Mouse (Mus musculus): ENCODE measurements around the gene Masp2. TPM values are rescaled to one million over a fixed set of nuclear protein-coding genes. Genes with fewer than 3 reads are reported as not detected.

Gene Masp2
- polyA plus RNA-seq, 1 experiment from 2014 or later: not detected

- no peaks in the 10 kb centered on the region for H3K4me1 ChIP-seq (ENCODE audit: insufficient read depth, low read depth, low read length)
- H3K9me3 ChIP-seq (ENCODE audit: low read length): no peaks in the 10 kb centered on the region
- no peaks in the 10 kb centered on the region for H3K27me3 ChIP-seq (replicated peaks; ENCODE audit: insufficient read depth, low read length)
- DNase-seq (ENCODE audit: low spot score) (no peak), ATAC-seq (no peak)
- peaks cover 74% of the 10 kb centered on the region for H3K36me3 ChIP-seq (ENCODE audit: insufficient read depth, low read length)
- TF ChIP-seq CTCF (IDR thresholded peaks at IDR 0.05): no peak
- no peak overlapping the region for H3K27ac ChIP-seq (ENCODE audit: low read length)
- no peak overlapping the region for H3K9ac ChIP-seq (replicated peaks; ENCODE audit: low read depth)
- H3K4me2 ChIP-seq (replicated peaks; ENCODE audit: low read depth, low read length): no peak overlapping the region
- no peak overlapping the region for H3K4me3 ChIP-seq (ENCODE audit: low read depth, low read length)
- 95% methylated on average over 9 of the region's 9 CpGs for WGBS
Observed at GRCm38 (mm10) chr4:148570693-148571295, 31.6 kb upstream of the Masp2 start.

DNA sequence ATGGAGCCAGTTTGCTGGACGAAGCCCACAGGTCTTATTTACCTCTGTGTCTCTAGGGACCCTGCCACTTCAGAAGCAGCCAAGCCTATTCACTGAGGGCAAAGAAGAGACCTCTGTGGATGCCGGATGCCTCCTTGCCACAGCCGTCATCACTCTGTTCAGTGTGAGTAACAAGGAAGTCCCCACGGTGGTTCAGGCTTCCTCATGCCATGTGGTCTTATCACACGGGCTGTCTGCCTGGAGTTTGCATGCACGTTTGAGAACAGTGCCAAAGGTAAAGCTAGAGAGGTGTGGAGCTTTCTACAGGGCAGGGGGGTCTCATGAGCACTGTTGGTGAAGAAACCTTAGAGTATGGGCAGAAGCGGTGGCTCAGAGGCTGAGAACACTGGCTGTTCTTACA lies 29.1 kb upstream of the Masp2 start:
- H3K36me3 ChIP-seq (ENCODE audit: insufficient read depth, low read length): peaks cover 77% of the 10 kb centered on the region
- no peak overlapping the region for H3K9ac ChIP-seq (replicated peaks; ENCODE audit: low read depth)
- H3K4me2 ChIP-seq (replicated peaks; ENCODE audit: low read depth, low read length): no peak overlapping the region
- no peaks in the 10 kb centered on the region for H3K4me1 ChIP-seq (ENCODE audit: insufficient read depth, low read depth, low read length)
- DNase-seq (ENCODE audit: low spot score) (no peak), ATAC-seq (no peak)
- no peaks in the 10 kb centered on the region for H3K27me3 ChIP-seq (replicated peaks; ENCODE audit: insufficient read depth, low read length)
- no peak overlapping the region for H3K27ac ChIP-seq (ENCODE audit: low read length)
- H3K9me3 ChIP-seq (ENCODE audit: low read length): no peaks in the 10 kb centered on the region
- no peak overlapping the region for H3K4me3 ChIP-seq (ENCODE audit: low read depth, low read length)
- WGBS: 86% methylated on average over 7 of the region's 7 CpGs
- TF ChIP-seq EP300 (IDR thresholded peaks at IDR 0.05) (no peak), CTCF (IDR thresholded peaks at IDR 0.05) (no peak)

DNA sequence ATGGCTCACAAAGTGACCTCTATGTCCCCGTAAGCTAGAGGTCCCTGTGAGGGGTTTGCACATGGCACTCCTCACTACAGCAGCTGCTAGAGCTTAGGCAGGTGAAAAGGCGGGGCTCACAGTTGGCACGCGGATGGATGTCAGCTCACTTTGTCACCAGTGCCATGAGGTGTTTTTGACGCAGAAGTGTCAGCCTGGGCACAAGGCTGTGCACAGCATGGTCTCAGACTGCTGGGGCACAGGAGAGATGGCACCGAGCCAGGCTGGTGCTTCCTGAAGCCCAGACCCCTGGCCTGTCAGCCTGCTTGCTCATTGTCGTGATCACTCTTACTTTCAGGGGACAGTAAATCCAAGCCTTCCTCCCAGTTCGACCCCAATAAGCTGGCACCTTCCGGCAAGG lies 21.6 kb upstream of the Masp2 start:
- Histone ChIP-seq H3K27me3 (replicated peaks; ENCODE audit: insufficient read depth, low read length) (no peaks in the 10 kb centered on the region), H3K4me3 (ENCODE audit: low read depth, low read length) (no peak overlapping the region), H3K9ac (replicated peaks; ENCODE audit: low read depth) (no peak overlapping the region), H3K4me2 (replicated peaks; ENCODE audit: low read depth, low read length) (no peak overlapping the region), H3K27ac (ENCODE audit: low read length) (no peak overlapping the region), H3K36me3 (ENCODE audit: insufficient read depth, low read length) (peaks cover 38% of the 10 kb centered on the region), H3K4me1 (ENCODE audit: insufficient read depth, low read depth, low read length) (no peaks in the 10 kb centered on the region), H3K9me3 (ENCODE audit: low read length) (no peaks in the 10 kb centered on the region)
- DNase-seq (ENCODE audit: low spot score) (no peak), ATAC-seq (no peak)
- TF ChIP-seq CTCF (IDR thresholded peaks at IDR 0.05): no peak
- no peak for TF ChIP-seq EP300 (IDR thresholded peaks at IDR 0.05)
- 88% methylated on average over 9 of the region's 9 CpGs for WGBS

DNA sequence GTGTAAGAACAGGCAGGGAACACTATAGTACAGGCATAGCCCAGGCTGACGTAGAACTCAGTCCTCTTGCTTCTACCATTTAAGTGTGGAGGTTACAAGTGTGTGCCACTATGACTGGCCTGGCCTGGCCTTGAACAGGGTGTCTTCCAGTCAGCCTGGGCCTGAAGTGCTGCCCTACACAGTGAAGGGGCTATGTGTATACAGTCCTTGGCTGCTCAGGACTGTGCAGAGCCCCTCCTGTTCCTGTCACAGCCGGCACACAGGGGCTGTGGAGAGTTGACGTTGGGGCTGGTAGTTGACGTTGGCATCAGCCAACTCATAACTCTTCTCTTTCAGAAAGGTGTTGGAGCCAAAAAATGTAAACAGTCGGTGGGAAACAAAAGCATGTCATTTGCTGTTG lies 20.9 kb upstream of the Masp2 start:
- H3K36me3 ChIP-seq (ENCODE audit: insufficient read depth, low read length): peaks cover 32% of the 10 kb centered on the region
- 69% methylated on average over 5 of the region's 5 CpGs for WGBS
- H3K4me2 ChIP-seq (replicated peaks; ENCODE audit: low read depth, low read length): no peak overlapping the region
- no peak for ATAC-seq
- no peak overlapping the region for H3K9ac ChIP-seq (replicated peaks; ENCODE audit: low read depth)
- no peak overlapping the region for H3K4me3 ChIP-seq (ENCODE audit: low read depth, low read length)
- H3K27me3 ChIP-seq (replicated peaks; ENCODE audit: insufficient read depth, low read length): no peaks in the 10 kb centered on the region
- H3K27ac ChIP-seq (ENCODE audit: low read length): no peak overlapping the region
- no peak for TF ChIP-seq CTCF (IDR thresholded peaks at IDR 0.05)
- TF ChIP-seq EP300 (IDR thresholded peaks at IDR 0.05): no peak
- H3K4me1 ChIP-seq (ENCODE audit: insufficient read depth, low read depth, low read length): no peaks in the 10 kb centered on the region
- DNase-seq (ENCODE audit: low spot score): no peak
- no peaks in the 10 kb centered on the region for H3K9me3 ChIP-seq (ENCODE audit: low read length)

- no peak for DNase-seq (ENCODE audit: low spot score)
- no peak overlapping the region for H3K4me2 ChIP-seq (replicated peaks; ENCODE audit: low read depth, low read length)
- no peak for ATAC-seq
- WGBS: 40% methylated on average over 4 of the region's 4 CpGs
- H3K27me3 ChIP-seq (replicated peaks; ENCODE audit: insufficient read depth, low read length): no peaks in the 10 kb centered on the region
- H3K9me3 ChIP-seq (ENCODE audit: low read length): no peaks in the 10 kb centered on the region
- TF ChIP-seq EP300 (IDR thresholded peaks at IDR 0.05) (no peak), CTCF (IDR thresholded peaks at IDR 0.05) (no peak)
- H3K27ac ChIP-seq (ENCODE audit: low read length): no peak overlapping the region
- H3K9ac ChIP-seq (replicated peaks; ENCODE audit: low read depth): no peak overlapping the region
- peaks cover 23% of the 10 kb centered on the region; the same call in 1 of the 2 replicates for H3K36me3 ChIP-seq (ENCODE audit: insufficient read depth, low read length)
- H3K4me3 ChIP-seq (ENCODE audit: low read depth, low read length): no peak overlapping the region
- no peaks in the 10 kb centered on the region for H3K4me1 ChIP-seq (ENCODE audit: insufficient read depth, low read depth, low read length)
Observed at GRCm38 (mm10) chr4:148583257-148583656, 19.1 kb upstream of the Masp2 start.

- peaks cover 8% of the 10 kb centered on the region; the same call in 1 of the 2 replicates for H3K36me3 ChIP-seq (ENCODE audit: insufficient read depth, low read length)
- no peak overlapping the region for H3K9ac ChIP-seq (replicated peaks; ENCODE audit: low read depth)
- no peaks in the 10 kb centered on the region for H3K27me3 ChIP-seq (replicated peaks; ENCODE audit: insufficient read depth, low read length)
- no peak overlapping the region for H3K4me2 ChIP-seq (replicated peaks; ENCODE audit: low read depth, low read length)
- no peak for TF ChIP-seq EP300 (IDR thresholded peaks at IDR 0.05)
- no peak for TF ChIP-seq CTCF (IDR thresholded peaks at IDR 0.05)
- no peaks in the 10 kb centered on the region for H3K9me3 ChIP-seq (ENCODE audit: low read length)
- DNase-seq (ENCODE audit: low spot score) (no peak), ATAC-seq (no peak)
- no peak overlapping the region for H3K27ac ChIP-seq (ENCODE audit: low read length)
- peaks cover 3% of the 10 kb centered on the region; the same call in 1 of the 2 replicates for H3K4me1 ChIP-seq (ENCODE audit: insufficient read depth, low read depth, low read length)
- WGBS: 49% methylated on average over 9 of the region's 9 CpGs
- H3K4me3 ChIP-seq (ENCODE audit: low read depth, low read length): no peak overlapping the region
Observed at GRCm38 (mm10) chr4:148586648-148587047, 15.7 kb upstream of the Masp2 start.

- no peaks in the 10 kb centered on the region for H3K9me3 ChIP-seq (ENCODE audit: low read length)
- ATAC-seq: no peak
- TF ChIP-seq CTCF (IDR thresholded peaks at IDR 0.05) (no peak), EP300 (IDR thresholded peaks at IDR 0.05) (no peak)
- WGBS: 57% methylated on average over 9 of the region's 9 CpGs
- peaks cover 6% of the 10 kb centered on the region; the same call in 1 of the 2 replicates for H3K4me1 ChIP-seq (ENCODE audit: insufficient read depth, low read depth, low read length)
- DNase-seq (ENCODE audit: low spot score): no peak
- no peak overlapping the region for H3K4me2 ChIP-seq (replicated peaks; ENCODE audit: low read depth, low read length)
- H3K27me3 ChIP-seq (replicated peaks; ENCODE audit: insufficient read depth, low read length): no peaks in the 10 kb centered on the region
- no peak overlapping the region for H3K9ac ChIP-seq (replicated peaks; ENCODE audit: low read depth)
- H3K36me3 ChIP-seq (ENCODE audit: insufficient read depth, low read length): no peaks in the 10 kb centered on the region
- no peak overlapping the region for H3K4me3 ChIP-seq (ENCODE audit: low read depth, low read length)
- no peak overlapping the region for H3K27ac ChIP-seq (ENCODE audit: low read length)
Observed at GRCm38 (mm10) chr4:148588793-148589192, 13.6 kb upstream of the Masp2 start.
